Mouse (Mus musculus) cortical plate, adult 2 months (tissue): ENCODE measurements around the gene Gm815. TPM values are rescaled to one million over a fixed set of nuclear protein-coding genes. Genes with fewer than 3 reads are reported as not detected.

Experiments
- H3K27ac ChIP-seq: fragments of 200-500 bp; 2 replicates; pipeline ENCODE4 v1.5.1; 2012; ENCODE audit warnings: low read length, control low read depth, inconsistent platforms; ENCODE audit not compliant: insufficient read depth
- H3K4me1 ChIP-seq: fragments of 200-500 bp; 2 replicates; pipeline ENCODE4 v1.6.1; 2011; ENCODE audit warnings: low read length; ENCODE audit not compliant: control insufficient read depth, insufficient read depth
- H3K4me3 ChIP-seq: fragments of 200-500 bp; 2 replicates; pipeline ENCODE4 v1.5.1; 2011; ENCODE audit warnings: mild to moderate bottlenecking, low read length, control low read depth; ENCODE audit not compliant: insufficient read depth
- CTCF ChIP-seq: fragments of 200-500 bp; IDR thresholded peaks from 2 replicates; pipeline ENCODE4 v1.5.1; 2011; ENCODE audit warnings: mild to moderate bottlenecking, control low read depth, low read length; ENCODE audit not compliant: insufficient read depth; ENCODE audit errors: extremely low read depth
- POLR2A ChIP-seq: fragments of 200-500 bp; IDR thresholded peaks from 2 replicates; pipeline ENCODE4 v1.6.1; 2011; ENCODE audit warnings: mild to moderate bottlenecking, low read length, control low read depth; ENCODE audit not compliant: insufficient read depth; ENCODE audit errors: extremely low read depth
- polyA plus RNA-seq: library from polyadenylated mRNA; depleted of rRNA; stranded (reverse); fragments of >200 nt; gene quantifications from 2 replicates; pipeline ENCODE4 v1.2.3, GENCODE M21; 2012

Gene Gm815
- polyA plus RNA-seq, 1 experiment: not detected

DNA sequence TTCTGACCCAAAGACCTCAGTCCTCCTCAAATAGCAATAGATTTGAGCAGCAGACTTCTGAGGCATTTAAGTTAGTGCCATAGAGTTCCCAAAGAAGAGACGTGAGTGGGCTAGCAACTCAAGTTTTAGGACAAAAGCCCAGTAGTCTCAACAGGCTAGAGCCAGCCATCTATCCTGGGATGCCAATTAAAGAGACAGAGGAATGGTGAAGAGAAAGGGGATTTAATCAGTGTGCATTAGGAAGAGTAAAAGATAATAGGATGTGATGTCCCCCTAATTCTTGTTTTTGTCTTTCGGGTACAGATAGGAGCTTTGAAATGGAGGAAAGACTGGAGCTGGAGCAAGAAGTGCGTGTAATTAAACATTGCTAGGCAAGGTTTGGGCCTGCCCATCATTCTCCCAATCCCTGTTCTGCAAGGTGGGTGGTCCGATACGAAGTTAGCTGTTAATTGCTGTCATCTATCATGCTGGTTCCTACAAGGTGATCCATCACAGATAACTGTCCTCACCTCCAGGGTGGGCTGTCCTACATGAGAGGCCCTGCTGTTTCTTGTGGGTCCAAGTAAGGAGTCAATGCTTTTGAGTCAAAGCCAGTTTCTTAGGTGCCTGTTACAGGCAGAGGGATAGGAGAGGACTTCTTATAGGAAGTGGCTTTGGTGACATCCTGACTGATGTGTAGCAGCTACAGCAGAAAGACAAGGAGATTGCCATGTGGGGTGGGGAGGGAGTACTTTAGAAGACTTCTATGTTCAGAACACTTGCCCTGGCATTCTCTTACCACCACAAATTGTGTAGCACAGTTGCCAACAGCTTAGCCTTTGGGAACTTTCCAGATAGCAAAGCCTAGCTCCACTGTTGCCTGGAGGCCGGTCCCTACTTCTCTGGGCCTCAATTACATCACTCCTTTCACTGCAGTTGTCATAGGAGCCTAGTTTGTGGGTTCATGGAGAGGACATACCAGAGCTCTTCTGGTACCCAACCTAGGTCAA lies 44.9 kb downstream of the Gm815 start:
- Histone ChIP-seq H3K4me1 (0 out of 2 replicates have a peak, but pooled peaks cover 2% of the 10 kb centered on the region), H3K27ac (no peak overlapping the region; the same call in 1 of the 2 replicates), H3K4me3 (no peak overlapping the region)
- TF ChIP-seq CTCF: no peak
- no peak for TF ChIP-seq POLR2A

DNA sequence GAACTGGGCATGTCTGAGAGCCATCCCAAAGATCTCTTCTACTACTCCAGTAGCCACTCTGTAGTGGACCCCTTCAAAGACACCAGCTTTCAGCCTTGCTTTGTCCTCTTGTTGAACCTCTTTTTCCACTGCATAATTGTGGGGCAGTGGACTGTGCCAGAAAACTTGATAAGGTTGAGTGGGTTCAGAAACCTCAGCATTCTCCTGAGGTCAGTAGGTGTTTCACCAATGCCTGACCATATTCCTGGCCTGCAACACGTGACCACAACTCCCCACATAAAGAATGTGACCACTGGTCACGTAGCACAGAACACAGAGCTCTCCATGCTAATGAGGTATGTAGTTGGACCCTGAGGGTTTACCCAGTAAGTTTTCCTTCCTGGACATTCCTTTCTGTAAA lies 48.5 kb downstream of the Gm815 start:
- no peak overlapping the region for H3K4me3 ChIP-seq
- H3K4me1 ChIP-seq: 0 out of 2 replicates have a peak, but pooled peaks cover 2% of the 10 kb centered on the region
- H3K27ac ChIP-seq: no peak overlapping the region
- TF ChIP-seq CTCF: no peak
- no peak for TF ChIP-seq POLR2A
